Mouse (Mus musculus) megakaryocyte, embryonic 14.5 days (primary cell): ENCODE data around the gene Nhp2.

ENCODE experiments used
- FLI1 ChIP-seq: IDR thresholded peaks from 2 replicates; pipeline ENCODE4 v1.6.1; 2012; ENCODE audit warnings: low read length, inconsistent platforms, mixed read lengths
- GATA1 ChIP-seq: IDR thresholded peaks from 3 replicates; pipeline ENCODE4 v1.6.1; 2012; ENCODE audit warnings: mixed read lengths, low read length, inconsistent platforms, borderline replicate concordance

GRCm38 (mm10) chr11:51671376-51671775 is 51.8 kb downstream of the Nhp2 start:
- TF ChIP-seq GATA1 = no peak
- no peak for TF ChIP-seq FLI1
